Mouse (Mus musculus) forebrain, embryonic 12.5 days (tissue): ENCODE data around the gene Hist1h2bc. TPM values are rescaled to one million over a fixed set of nuclear protein-coding genes. Genes with fewer than 3 reads are reported as not detected.
A peak's percentile ranks its signal among the peaks of the same experiment; 100 is the strongest.
"Not testable (repeated sequence)": the region's sequence is repeated elsewhere in the genome, so short reads cannot be mapped to it uniquely, and the experiment has no call there.

Experiments used
- ATAC-seq: fragments of 200-750 bp; cut with Nextera tagmentation; 2 replicates; pipeline ENCODE4 v1.8.0; 2017; ENCODE audit warnings: moderate TSS enrichment; ENCODE audit not compliant: low FRiP score
- H3K27ac ChIP-seq: fragments of 300-500 bp; sonication (generic); 2 replicates; pipeline ENCODE4 v1.5.1; 2016; ENCODE audit warnings: mild to moderate bottlenecking
- H3K27me3 ChIP-seq: fragments of 300-500 bp; sonication (generic); 2 replicates; pipeline ENCODE4 v1.6.1; 2016; ENCODE audit warnings: mild to moderate bottlenecking
- H3K36me3 ChIP-seq: fragments of 300-500 bp; sonication (generic); replicated peaks from 2 replicates; pipeline ENCODE4 v1.6.1; 2016; ENCODE audit warnings: mild to moderate bottlenecking
- H3K4me1 ChIP-seq: fragments of 300-500 bp; sonication (generic); 2 replicates; pipeline ENCODE4 v1.6.1; 2016
- H3K4me2 ChIP-seq: fragments of 300-500 bp; sonication (generic); 2 replicates; pipeline ENCODE4 v1.6.1; 2016; ENCODE audit warnings: mild to moderate bottlenecking, moderate library complexity
- H3K4me3 ChIP-seq: fragments of 300-500 bp; sonication (generic); replicated peaks from 2 replicates; pipeline ENCODE4 v1.5.1; 2016; ENCODE audit warnings: mild to moderate bottlenecking
- H3K9ac ChIP-seq: fragments of 300-500 bp; sonication (generic); 2 replicates; pipeline ENCODE4 v1.6.1; 2016; ENCODE audit warnings: mild to moderate bottlenecking
- H3K9me3 ChIP-seq: fragments of 300-500 bp; sonication (generic); 2 replicates; pipeline ENCODE4 v1.6.1; 2016
- WGBS: fragments of 180-500 bp; shearing (Covaris S2); methylation state at CpG from one replicate; pipeline ENCODE4 v1.1.7; 2016; 5-methylcytosine and 5-hydroxymethylcytosine counted together
- polyA plus RNA-seq: library from polyadenylated mRNA; unstranded; fragments of >200 nt; fragmentation: Nextera tagmentation; extraction: Ambion mirVana; gene quantifications from 2 replicates; pipeline ENCODE4 v1.2.1, GENCODE M21; 2016

The Hist1h2bc gene
- polyA plus RNA-seq = 34.6 and 36.5 TPM in 2 replicates

- H3K9me3 ChIP-seq = no peaks in the 10 kb centered on the region
- peak within 1 kb of the TSS; percentile 66 for H3K9ac ChIP-seq
- H3K4me3 ChIP-seq = peak within 1 kb of the TSS; percentile 48
- H3K27me3 ChIP-seq = no peaks in the 10 kb centered on the region
- peaks cover 19% of the 10 kb centered on the region for H3K4me1 ChIP-seq
- WGBS = 0% methylated on average over 32 of the region's 32 CpGs
- no peaks in the 10 kb centered on the region for H3K36me3 ChIP-seq
- peak; percentile 99 for ATAC-seq
- H3K27ac ChIP-seq = peak within 1 kb of the TSS; percentile 99
- H3K4me2 ChIP-seq = peak within 1 kb of the TSS; percentile 62
These were observed at the start of gene Hist1h2bc, which contains the start of gene Hist1h2ac for GRCm38 (mm10) chr13:23683755-23684281. Hist1h2bc (plus strand) TSS chr13:23684199. Hist1h2ac (minus strand) TSS chr13:23683948.

DNA sequence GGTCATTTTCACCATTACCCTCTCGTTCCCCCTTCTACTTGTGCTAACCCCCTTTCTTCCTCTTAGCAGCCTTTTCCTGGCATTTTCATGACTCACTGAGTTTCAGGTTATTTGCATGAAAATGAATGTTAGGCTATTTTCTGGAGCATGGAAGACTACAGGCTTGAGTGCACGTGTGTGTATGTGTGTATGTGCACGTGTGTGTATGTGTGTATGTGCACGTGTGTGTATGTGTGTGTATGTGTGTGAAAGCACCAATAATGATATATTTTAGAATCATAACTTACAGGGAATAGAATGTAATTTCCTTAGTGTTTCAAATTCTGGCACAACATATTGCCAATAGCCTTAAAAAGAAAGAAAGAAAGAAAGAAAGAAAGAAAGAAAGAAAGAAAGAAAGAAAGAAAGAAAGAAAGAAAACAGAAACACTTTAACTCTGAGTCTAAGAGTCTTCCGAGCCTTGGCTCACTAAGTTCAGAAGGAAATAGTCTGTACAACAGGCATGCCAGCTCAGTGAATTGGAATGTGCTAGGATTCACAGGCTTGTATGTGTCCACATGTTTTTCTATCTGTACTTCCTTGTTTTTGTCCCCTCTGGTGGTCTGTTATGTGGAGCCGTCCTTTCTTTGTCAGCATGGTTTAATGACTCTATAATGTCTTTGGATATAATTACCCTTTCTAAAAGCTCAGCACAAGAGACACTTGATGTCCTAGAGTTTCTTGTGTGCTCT, 24.2 kb upstream of the Hist1h2bc start:
- 78% methylated on average over 6 of the region's 6 CpGs for WGBS
- ATAC-seq = no peak

GRCm38 (mm10) chr13:23662536-23662935, 21.5 kb upstream of the Hist1h2bc start:
- no peaks in the 10 kb centered on the region for H3K4me1 ChIP-seq
- H3K27me3 ChIP-seq = no peaks in the 10 kb centered on the region
- no peak overlapping the region for H3K27ac ChIP-seq
- H3K9ac ChIP-seq = no peak overlapping the region
- H3K36me3 ChIP-seq = no peaks in the 10 kb centered on the region
- no peak for ATAC-seq
- no peak overlapping the region for H3K4me3 ChIP-seq
- H3K9me3 ChIP-seq = no peaks in the 10 kb centered on the region
- H3K4me2 ChIP-seq = no peak overlapping the region
- 83% methylated on average over 3 of the region's 3 CpGs for WGBS

More for the DNA sequence above, 24.2 kb upstream of the Hist1h2bc start:
- no peak overlapping the region for H3K4me3 ChIP-seq
- no peaks in the 10 kb centered on the region for H3K27me3 ChIP-seq
- H3K9me3 ChIP-seq = no peaks in the 10 kb centered on the region
- no peak overlapping the region for H3K4me2 ChIP-seq
- H3K27ac ChIP-seq = no peak overlapping the region
- H3K9ac ChIP-seq = no peak overlapping the region
- no peaks in the 10 kb centered on the region for H3K4me1 ChIP-seq
- no peaks in the 10 kb centered on the region for H3K36me3 ChIP-seq

DNA sequence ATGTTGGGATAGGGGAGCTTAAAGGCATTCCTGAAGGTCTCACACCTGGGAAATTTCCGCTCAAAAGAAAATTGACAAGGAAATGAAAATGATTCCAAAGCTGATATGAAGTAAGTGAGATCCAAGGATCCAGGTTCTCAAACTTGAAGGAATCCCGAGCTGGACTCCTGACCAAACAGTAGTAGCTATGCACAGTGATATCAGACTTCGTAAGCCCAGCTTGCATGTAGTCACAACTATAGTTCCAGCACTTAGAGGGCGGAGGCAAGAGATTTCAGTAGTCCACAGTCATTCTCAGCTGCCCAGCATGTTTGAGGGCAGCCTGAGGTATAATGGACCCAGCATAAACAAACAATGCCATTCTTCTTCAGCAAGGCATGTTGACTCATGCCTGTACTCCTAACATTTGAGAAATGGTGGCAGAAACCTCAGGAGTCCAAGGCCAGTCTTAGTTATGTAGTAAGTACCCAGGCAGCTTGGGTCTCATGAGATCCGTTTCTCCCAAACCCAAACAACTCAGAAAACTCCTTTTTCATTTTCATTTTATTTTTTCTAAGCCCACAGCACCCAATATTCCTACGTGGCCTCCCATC, 1.9 kb upstream of the Hist1h2bc start:
- Histone ChIP-seq H3K9ac (no peak overlapping the region), H3K4me2 (peak overlapping the region; percentile 54; the same call in 1 of the 2 replicates), H3K4me3 (no peak overlapping the region), H3K9me3 (no peaks in the 10 kb centered on the region), H3K27ac (0 out of 2 replicates have a peak overlapping the region, but pooled peaks have one; percentile 95), H3K36me3 (no peaks in the 10 kb centered on the region), H3K4me1 (peaks cover 19% of the 10 kb centered on the region), H3K27me3 (no peaks in the 10 kb centered on the region)
- 91% methylated on average over 6 of the region's 6 CpGs for WGBS
- no peak for ATAC-seq

DNA sequence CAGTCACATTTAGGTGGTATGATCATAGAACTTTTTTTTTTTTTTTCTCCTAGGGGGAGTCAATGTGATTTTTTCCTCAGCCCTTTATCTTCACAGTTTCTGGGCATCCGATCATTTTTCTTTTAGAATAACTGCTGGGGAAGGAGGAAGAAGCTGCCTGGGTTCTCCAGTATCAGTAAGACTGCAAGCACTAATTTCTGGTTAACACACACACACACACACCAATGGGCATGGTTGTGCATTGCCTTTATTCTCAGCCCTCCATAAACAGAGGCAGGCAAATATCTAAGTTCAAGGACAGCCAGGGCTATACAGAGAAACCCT, 1.4 kb upstream of the Hist1h2bc start:
- Histone ChIP-seq H3K36me3 (no peaks in the 10 kb centered on the region), H3K4me3 (peak overlapping the region; percentile 44), H3K27ac (peak overlapping the region; percentile 95), H3K4me2 (peak overlapping the region; percentile 54), H3K4me1 (peaks cover 19% of the 10 kb centered on the region), H3K27me3 (no peaks in the 10 kb centered on the region), H3K9me3 (no peaks in the 10 kb centered on the region), H3K9ac (peak overlapping the region; percentile 53)
- WGBS = 67% methylated on average over 1 of the region's 1 CpGs
- ATAC-seq = no peak

DNA sequence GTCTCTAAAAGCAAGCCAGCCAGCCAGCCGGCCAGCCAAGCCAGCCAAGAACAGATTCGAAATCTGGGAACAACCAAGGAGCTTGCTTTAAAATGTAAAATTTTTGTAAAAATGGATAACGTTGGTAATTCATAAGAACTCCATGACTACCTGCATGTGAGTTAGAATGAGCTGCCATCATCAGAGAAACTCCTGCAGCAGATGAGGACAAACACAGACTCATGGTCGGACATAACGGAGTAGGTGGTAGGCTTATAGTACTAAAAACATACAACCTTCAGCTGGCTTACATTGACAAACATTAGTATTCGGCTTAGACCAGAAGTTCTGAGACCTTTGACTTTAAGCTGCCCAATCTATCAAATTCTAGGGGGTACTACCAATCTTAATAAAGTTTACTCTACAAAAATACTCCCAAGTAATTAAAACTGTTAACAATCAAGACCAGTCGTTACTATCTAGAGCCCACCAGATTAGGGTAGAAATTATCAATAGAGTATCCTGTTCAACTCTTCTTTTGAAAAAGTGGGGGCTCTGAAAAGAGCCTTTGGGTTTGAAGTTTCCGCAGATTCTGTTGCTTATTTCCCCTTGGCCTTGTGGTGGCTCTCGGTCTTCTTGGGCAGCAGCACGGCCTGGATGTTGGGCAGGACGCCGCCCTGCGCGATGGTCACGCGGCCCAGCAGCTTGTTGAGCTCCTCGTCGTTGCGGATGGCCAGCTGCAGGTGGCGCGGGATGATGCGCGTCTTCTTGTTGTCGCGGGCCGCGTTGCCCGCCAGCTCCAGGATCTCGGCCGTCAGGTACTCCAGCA, 848 bp upstream of the Hist1h2bc start:
- H3K4me2 ChIP-seq = peak overlapping the region; percentile 54
- not testable (repeated sequence) for H3K27me3 ChIP-seq, H3K9me3 ChIP-seq, H3K36me3 ChIP-seq
- 9% methylated on average over 18 of the region's 30 CpGs for WGBS
- peaks cover 19% of the 10 kb centered on the region for H3K4me1 ChIP-seq
- ATAC-seq = peak; percentile 37
- peak overlapping the region; percentile 53 for H3K9ac ChIP-seq
- peak overlapping the region; percentile 95 for H3K27ac ChIP-seq
- H3K4me3 ChIP-seq = peak overlapping the region; percentile 44

- H3K4me2 ChIP-seq = peak overlapping the region; percentile 62
- H3K9me3 ChIP-seq, H3K27me3 ChIP-seq, H3K36me3 ChIP-seq: not testable (repeated sequence)
- under 1% methylated on average over 21 of the region's 37 CpGs for WGBS
- peak overlapping the region; percentile 48 for H3K4me3 ChIP-seq
- H3K27ac ChIP-seq = peak overlapping the region; percentile 99
- peaks cover 19% of the 10 kb centered on the region for H3K4me1 ChIP-seq
- peak; percentile 13; the same call in 1 of the 2 replicates for ATAC-seq
- peak overlapping the region; percentile 66 for H3K9ac ChIP-seq
These were observed 421 bp downstream of the Hist1h2bc start for GRCm38 (mm10) chr13:23684295-23684945.

GRCm38 (mm10) chr13:23685121-23685861, 1.3 kb downstream of the Hist1h2bc start:
- H3K4me2 ChIP-seq = peak overlapping the region; percentile 62
- H3K9me3 ChIP-seq = no peaks in the 10 kb centered on the region
- no peaks in the 10 kb centered on the region for H3K27me3 ChIP-seq
- H3K36me3 ChIP-seq = no peaks in the 10 kb centered on the region
- peak overlapping the region; percentile 48 for H3K4me3 ChIP-seq
- no peak for ATAC-seq
- H3K9ac ChIP-seq = peak overlapping the region; percentile 66
- peak overlapping the region; percentile 99 for H3K27ac ChIP-seq
- H3K4me1 ChIP-seq = peaks cover 19% of the 10 kb centered on the region
- 10% methylated on average over 15 of the region's 15 CpGs for WGBS

- WGBS = 58% methylated on average over 4 of the region's 4 CpGs
- Histone ChIP-seq H3K4me2 (peak overlapping the region; percentile 62), H3K36me3 (no peaks in the 10 kb centered on the region), H3K4me1 (peaks cover 19% of the 10 kb centered on the region), H3K4me3 (peak overlapping the region; percentile 48), H3K27me3 (no peaks in the 10 kb centered on the region), H3K27ac (peak overlapping the region; percentile 99), H3K9me3 (no peaks in the 10 kb centered on the region), H3K9ac (peak overlapping the region; percentile 66)
- ATAC-seq = no peak
These were observed 2.0 kb downstream of the Hist1h2bc start for GRCm38 (mm10) chr13:23685966-23686365.

- H3K4me2 ChIP-seq = no peak overlapping the region
- H3K27me3 ChIP-seq = no peaks in the 10 kb centered on the region
- no peak for ATAC-seq
- WGBS = 90% methylated on average over 4 of the region's 4 CpGs
- no peaks in the 10 kb centered on the region for H3K9me3 ChIP-seq
- no peak overlapping the region for H3K27ac ChIP-seq
- H3K9ac ChIP-seq = no peak overlapping the region
- H3K4me1 ChIP-seq = peaks cover 19% of the 10 kb centered on the region
- H3K4me3 ChIP-seq = no peak overlapping the region
- H3K36me3 ChIP-seq = no peaks in the 10 kb centered on the region
These were observed 3.2 kb downstream of the Hist1h2bc start for GRCm38 (mm10) chr13:23687181-23687580.

- H3K4me2 ChIP-seq = no peak overlapping the region
- H3K27me3 ChIP-seq = no peaks in the 10 kb centered on the region
- H3K9ac ChIP-seq = no peak overlapping the region
- no peaks in the 10 kb centered on the region for H3K9me3 ChIP-seq
- peaks cover 16% of the 10 kb centered on the region for H3K4me1 ChIP-seq
- H3K36me3 ChIP-seq = no peaks in the 10 kb centered on the region
- no peak for ATAC-seq
- whole genome bisulfite sequencing = 92% methylated on average over 7 of the region's 7 CpGs
- no peak overlapping the region for H3K27ac ChIP-seq
- H3K4me3 ChIP-seq = no peak overlapping the region
These were observed 3.9 kb downstream of the Hist1h2bc start for GRCm38 (mm10) chr13:23687907-23688306.
